Mouse (Mus musculus): ENCODE data around the gene Ptgs1.

Ptgs1 gene

GRCm38 (mm10) chr2:36215203-36215739, 15.0 kb upstream of the Ptgs1 start:
- no peak for DNase-seq

GRCm38 (mm10) chr2:36216546-36216945, 13.7 kb upstream of the Ptgs1 start:
- DNase-seq, result no peak

DNA sequence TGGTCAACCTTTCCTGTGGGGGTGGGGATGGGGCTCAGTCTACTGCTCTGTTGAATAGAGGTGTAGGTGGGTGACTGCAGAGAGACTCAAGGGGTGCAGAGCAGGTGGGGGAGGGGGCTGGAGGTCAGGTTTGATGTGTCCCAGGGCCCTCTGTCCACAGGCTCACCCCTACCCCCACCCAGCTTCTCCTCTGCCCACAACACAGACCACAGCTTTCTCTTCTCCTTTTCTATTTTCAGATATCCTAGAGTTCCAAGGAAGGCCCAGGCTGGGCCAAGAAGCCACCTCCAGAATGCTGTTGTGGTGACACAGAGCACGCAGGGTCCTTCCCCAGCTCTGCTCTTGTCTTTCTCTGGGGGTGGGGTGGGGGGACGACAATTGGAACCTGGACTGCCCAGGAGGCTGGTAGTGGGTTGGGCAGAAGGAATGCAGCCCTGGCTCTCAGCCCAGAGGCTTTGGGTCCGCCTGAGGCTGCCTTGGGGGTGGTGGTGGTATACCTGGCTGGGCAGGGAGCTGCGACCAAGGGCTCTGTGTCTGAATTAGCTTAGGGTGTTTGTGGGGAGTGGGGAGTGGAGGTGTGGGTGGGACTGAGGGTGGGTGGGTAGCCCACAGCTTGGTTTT, 13.2 kb upstream of the Ptgs1 start:
- no peak for DNase-seq

GRCm38 (mm10) chr2:36217692-36218233, 12.5 kb upstream of the Ptgs1 start:
- no peak for DNase-seq

DNA sequence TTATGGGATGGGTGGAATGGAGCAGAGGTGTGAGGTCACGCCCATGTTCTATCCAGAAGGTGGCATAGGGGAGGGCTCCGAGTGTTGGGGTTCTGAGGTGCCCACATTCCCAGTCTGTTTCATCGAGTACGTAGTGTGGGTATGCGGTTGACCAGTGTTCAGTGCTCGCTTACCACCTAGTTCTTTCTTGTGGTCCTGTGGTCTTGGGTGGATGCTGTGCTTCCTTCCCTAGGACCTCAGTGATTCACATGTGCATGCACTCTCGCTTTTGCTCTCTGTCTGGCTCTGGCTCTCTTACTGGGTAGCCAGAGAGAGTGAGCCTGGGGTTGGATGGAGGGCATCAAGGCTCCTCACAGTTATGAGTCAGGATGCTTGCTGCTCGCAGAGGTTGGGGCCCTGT, 10.1 kb upstream of the Ptgs1 start:
- DNase-seq, result no peak

- DNase-seq, result no peak
Measured at GRCm38 (mm10) chr2:36220891-36221290, 9.3 kb upstream of the Ptgs1 start.

DNA sequence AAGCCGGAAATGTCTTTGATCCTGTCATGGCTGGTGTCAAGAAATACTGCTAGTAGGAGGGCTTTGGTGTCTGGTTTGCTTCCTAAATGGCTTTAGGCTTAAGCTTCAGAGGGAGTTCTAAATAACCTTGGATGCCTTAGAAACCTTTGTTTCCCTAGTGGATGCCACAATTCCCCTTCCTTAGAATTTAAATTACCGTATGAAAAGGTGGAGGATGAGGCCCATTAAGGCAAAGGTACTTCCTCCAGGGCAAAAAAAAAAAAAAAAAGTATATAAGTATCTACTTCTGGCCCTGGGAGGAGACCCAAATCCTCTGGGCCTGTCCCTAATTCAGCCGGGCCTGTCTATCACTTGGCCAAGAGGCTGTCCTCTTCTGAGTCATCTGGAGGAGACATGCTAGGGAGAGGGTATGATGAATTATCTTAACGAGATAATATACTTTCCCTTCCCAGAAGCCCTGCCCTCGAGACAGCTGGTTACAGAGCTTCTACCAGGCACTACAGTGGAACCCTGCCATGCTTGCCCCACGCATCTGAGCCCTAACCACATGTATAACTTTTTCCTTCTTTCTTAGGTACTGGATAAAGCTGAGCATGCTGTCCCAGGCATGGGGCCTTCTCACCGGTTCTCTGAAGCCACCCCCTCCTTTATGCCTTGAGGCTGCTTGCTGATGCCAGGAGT, 7.9 kb upstream of the Ptgs1 start:
- no peak for DNase-seq

DNA sequence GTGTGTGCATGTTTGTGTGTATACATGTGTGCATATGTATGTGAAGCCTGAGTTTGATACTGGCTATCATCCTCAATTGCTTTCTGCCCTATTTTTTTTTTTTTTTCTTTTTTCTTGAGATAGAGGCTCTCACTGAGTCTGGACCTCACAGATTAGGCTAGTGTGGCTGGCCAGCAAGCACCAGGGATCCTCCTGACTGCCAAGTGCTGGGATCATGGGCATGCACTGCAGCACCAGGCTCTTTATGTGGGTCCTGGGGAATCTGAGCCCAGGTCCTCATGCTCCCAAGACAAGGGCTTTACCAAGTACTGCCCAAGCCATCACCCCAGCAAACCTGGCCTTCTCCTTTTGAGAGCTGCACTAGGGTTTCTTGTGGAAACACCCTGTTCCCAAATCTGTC, 6.8 kb upstream of the Ptgs1 start:
- no peak for DNase-seq

DNA sequence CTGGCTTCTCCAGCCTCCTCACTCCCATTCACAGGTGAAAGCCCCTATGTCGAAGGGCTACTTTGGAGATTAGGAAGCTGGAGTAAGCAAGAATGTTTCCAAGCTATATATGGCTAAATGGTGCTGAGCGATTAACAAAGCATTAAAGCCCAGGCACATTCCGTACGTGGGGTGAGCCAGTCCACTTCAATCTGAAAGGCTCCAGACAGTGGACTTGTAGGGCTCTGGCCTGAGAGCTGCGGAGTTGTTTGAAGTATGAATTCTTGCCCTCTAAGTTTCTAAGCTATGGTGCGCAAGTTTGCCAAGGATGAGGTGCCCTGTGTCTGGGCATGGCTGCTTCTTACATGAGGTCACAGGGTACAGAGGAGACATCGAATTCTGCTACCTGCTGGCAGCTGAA, 6.1 kb upstream of the Ptgs1 start:
- DNase-seq, result no peak

DNA sequence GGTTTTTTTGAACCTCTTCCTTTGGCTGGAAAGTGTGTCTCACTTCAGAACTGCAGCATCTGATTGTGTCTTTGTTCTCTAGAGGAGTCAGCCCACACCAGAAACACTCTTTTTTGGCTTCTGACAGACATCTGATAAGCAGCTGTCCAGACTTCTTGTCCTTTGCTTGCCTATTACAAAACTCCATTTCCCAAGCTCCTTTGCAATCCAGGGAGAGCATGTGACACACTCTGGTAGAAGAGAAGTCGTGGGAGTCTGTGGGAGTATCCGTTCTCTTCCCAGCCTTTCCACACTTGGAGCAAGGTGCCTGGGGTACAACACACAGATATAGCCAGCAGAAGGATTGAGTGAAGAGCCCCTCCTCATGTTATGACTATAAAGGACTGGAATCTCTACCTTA, 5.6 kb upstream of the Ptgs1 start:
- DNase-seq, result no peak

- DNase-seq, result no peak
Measured at GRCm38 (mm10) chr2:36230967-36231366, 741 bp downstream of the Ptgs1 start.

GRCm38 (mm10) chr2:36234526-36235368, 4.5 kb downstream of the Ptgs1 start:
- no peak for DNase-seq

- peak; percentile 76 to 80 for DNase-seq
Measured at GRCm38 (mm10) chr2:36235917-36236316, 5.7 kb downstream of the Ptgs1 start.

GRCm38 (mm10) chr2:36236889-36237288, 6.7 kb downstream of the Ptgs1 start:
- no peak for DNase-seq

DNA sequence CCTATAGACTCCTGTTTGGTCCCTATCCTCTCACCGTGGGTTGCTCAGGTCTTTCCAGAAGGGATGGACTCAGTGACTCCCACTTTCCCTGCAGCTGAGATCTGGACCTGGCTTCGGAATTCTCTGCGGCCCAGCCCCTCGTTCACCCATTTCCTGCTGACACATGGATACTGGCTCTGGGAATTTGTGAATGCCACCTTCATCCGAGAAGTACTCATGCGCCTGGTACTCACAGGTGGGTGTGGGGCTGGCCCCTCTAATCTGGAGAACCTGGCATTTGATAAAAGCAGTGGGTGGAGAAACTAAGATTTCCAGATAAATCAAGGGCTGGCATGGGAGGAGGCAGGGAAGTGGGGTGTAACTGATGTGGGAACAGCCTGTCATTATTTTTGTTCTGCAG, 7.3 kb downstream of the Ptgs1 start:
- DNase-seq, result no peak

GRCm38 (mm10) chr2:36238467-36238866, 8.2 kb downstream of the Ptgs1 start:
- DNase-seq, result no peak

DNA sequence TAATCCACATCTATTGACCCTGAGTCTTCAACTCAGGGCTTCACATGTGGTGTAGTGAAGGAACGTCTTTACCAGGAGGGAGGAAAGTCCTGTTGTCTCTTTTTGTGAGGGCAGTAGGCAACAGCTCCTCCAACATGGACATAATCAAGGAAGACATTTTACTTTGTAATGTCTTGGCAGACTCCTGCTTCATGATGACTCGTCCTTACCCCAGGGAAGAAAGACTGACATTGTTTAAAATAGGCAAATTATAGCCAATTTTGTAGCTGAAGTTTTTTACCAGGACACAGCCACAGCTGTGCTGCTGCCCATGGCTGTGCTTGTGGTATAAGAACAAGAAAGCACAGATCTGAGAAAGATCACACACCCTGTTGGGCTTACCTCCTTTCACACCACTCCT, 8.7 kb downstream of the Ptgs1 start:
- DNase-seq, result no peak

- DNase-seq, result peak; percentile 64 to 68
Measured at GRCm38 (mm10) chr2:36242514-36242913, 12.3 kb downstream of the Ptgs1 start.

- no peak for DNase-seq
Measured at GRCm38 (mm10) chr2:36243296-36243891, 13.2 kb downstream of the Ptgs1 start.

DNA sequence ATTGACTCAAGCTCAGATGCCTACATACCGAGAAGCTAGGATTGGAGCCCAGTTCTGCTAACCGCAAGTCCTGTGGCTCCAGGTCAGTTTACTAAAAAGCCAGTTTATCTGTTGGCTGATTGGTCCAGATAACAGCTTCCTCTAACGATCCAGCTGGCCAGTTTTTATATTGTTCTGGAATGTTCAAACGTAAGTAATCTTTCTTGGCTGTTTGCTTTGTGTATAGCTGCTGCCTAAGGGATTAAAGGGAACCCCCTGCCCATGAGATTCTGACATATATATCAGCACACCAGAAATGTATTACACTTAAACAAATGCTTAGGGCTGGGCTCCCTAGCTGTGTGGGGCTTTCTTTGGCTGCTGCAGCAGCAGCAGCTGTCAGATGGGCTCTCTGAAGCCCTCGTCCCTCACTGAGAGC, 13.7 kb downstream of the Ptgs1 start:
- DNase-seq, result no peak

DNA sequence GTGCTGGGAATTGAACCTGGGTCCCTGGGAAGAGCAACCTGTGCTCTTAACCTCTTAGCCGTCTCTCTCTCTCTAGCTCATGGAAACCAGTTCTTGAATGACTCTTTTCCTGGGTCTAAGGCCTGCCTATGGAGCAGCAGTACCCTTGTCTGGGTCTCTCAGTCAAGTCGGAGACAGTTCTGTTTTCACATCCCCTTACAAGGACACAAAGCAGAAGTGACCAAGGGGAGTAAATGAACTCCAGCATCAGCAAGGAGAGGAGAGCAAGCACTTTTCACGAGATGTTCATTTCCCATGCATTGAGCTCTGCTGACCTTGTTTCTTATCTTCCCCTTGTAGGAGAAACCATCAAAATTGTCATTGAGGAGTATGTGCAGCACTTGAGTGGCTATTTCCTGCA, 14.5 kb downstream of the Ptgs1 start:
- DNase-seq, result no peak

GRCm38 (mm10) chr2:36247964-36248363, 17.7 kb downstream of the Ptgs1 start:
- DNase-seq, result no peak

DNA sequence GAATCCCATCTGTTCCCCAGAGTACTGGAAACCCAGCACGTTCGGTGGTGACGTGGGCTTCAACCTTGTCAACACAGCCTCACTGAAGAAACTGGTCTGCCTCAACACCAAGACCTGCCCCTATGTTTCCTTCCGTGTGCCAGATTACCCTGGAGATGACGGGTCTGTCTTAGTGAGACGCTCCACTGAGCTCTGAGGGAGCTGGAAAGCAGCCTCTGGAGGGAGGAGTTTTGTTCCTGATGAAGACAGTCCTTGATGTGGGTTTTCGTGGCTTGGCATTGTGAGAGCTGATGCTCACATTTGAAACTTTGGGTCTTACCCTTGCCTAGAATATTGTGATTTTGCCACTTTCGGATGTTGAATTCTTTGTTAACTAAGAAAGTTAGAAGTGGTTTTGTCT, 20.9 kb downstream of the Ptgs1 start:
- DNase-seq, result no peak
